Mouse (Mus musculus) midbrain, postnatal 0 days (tissue): ENCODE results near the gene Srgap2. TPM values are rescaled to one million over a fixed set of nuclear protein-coding genes. Genes with fewer than 3 reads are reported as not detected.
A peak's percentile ranks its signal among the peaks of the same experiment; 100 is the strongest.

Source experiments
- ATAC-seq: fragments of 200-750 bp; cut with Nextera tagmentation; 2 replicates; pipeline ENCODE4 v1.8.0; 2017; ENCODE audit warnings: moderate number of reproducible peaks, mild to moderate bottlenecking, moderate TSS enrichment, moderate library complexity; ENCODE audit not compliant: low FRiP score
- DNase-seq: peaks from one replicate; pipeline ENCODE4 v3.0.0-alpha.2; 2015; ENCODE audit warnings: low spot score
- H3K27ac ChIP-seq: fragments of 300-500 bp; sonication (generic); 2 replicates; pipeline ENCODE4 v1.5.1; 2014; ENCODE audit warnings: low read depth, mild to moderate bottlenecking, low read length, mixed read lengths
- H3K27me3 ChIP-seq: fragments of 300-500 bp; sonication (generic); 2 replicates; pipeline ENCODE4 v1.6.1; 2014; ENCODE audit warnings: low read length, control low read depth, mixed read lengths; ENCODE audit not compliant: insufficient read depth
- H3K36me3 ChIP-seq: fragments of 300-500 bp; sonication (generic); 2 replicates; pipeline ENCODE4 v1.6.1; 2014; ENCODE audit warnings: low read length, control low read depth, mixed read lengths; ENCODE audit not compliant: insufficient read depth
- H3K4me1 ChIP-seq: fragments of 300-500 bp; sonication (generic); 2 replicates; pipeline ENCODE4 v1.6.1; 2014; ENCODE audit warnings: mild to moderate bottlenecking, control low read depth, antibody characterized with exemption, low read length, mixed read lengths; ENCODE audit not compliant: insufficient read depth
- H3K4me2 ChIP-seq: fragments of 300-500 bp; sonication (generic); 2 replicates; pipeline ENCODE4 v1.6.1; 2014; ENCODE audit warnings: low read depth, mild to moderate bottlenecking, low read length, mixed read lengths; ENCODE audit not compliant: poor library complexity, severe bottlenecking
- H3K4me3 ChIP-seq: fragments of 300-500 bp; sonication (generic); 2 replicates; pipeline ENCODE4 v1.5.1; 2014; ENCODE audit warnings: low read depth, mild to moderate bottlenecking, low read length, moderate library complexity
- H3K9ac ChIP-seq: fragments of 300-500 bp; sonication (generic); replicated peaks from 2 replicates; pipeline ENCODE4 v1.6.1; 2014; ENCODE audit warnings: mild to moderate bottlenecking, low read length, moderate library complexity, mixed read lengths; ENCODE audit not compliant: poor library complexity, severe bottlenecking
- H3K9me3 ChIP-seq: fragments of 300-500 bp; sonication (generic); 2 replicates; pipeline ENCODE4 v1.6.1; 2016; ENCODE audit warnings: low read length, control low read depth
- CTCF ChIP-seq: IDR thresholded peaks from 2 replicates; pipeline ENCODE4 v1.5.1; 2016; ENCODE audit warnings: antibody characterized with exemption, mild to moderate bottlenecking
- WGBS: fragments of 180-500 bp; shearing (Covaris S2); extraction: QIAGEN DNeasy Blood & Tissue Kit; methylation state at CpG from one replicate; pipeline ENCODE4 v1.1.7; 2014; 5-methylcytosine and 5-hydroxymethylcytosine counted together
- polyA plus RNA-seq: library from polyadenylated mRNA; unstranded; fragments of >200 nt; fragmentation: Nextera tagmentation; extraction: Ambion mirVana; gene quantifications from 2 replicates; pipeline ENCODE4 v1.2.1, GENCODE M21; 2015
- total RNA-seq: library from RNA; depleted of rRNA; stranded (reverse); fragments of >200 nt; gene quantifications from 2 replicates; pipeline ENCODE4 v1.2.3, GENCODE M21; 2014

The Srgap2 gene
- total and polyA plus RNA-seq, 2 experiments from 2014 or later, result 26.9 to 76.1 TPM

DNA sequence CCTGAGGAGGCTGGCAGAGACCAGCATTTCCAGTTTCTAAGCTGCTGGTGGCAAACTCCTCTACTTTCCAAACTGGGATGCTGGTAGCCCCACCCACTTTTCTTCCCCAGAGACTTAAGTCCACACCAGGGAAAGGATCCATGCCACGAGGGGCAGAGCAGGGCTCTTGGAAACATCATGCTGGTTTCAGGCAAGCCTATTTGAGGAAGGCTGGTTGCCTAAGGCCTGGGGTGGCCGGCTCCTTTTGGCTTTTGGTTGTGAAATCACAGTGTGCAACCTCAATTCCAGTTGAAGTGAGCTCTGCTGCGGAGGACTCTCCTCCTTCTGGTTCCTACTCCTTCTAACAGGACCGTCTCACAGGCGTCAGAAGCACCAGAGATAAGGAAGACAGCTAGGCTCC, 240.3 kb downstream of the Srgap2 start:
- H3K27me3 ChIP-seq, result no peaks in the 10 kb centered on the region
- no peak for DNase-seq
- 80% methylated on average over 5 of the region's 5 CpGs for WGBS
- no peak overlapping the region for H3K4me3 ChIP-seq
- peaks cover 25% of the 10 kb centered on the region for H3K36me3 ChIP-seq
- H3K27ac ChIP-seq, result no peak overlapping the region; the same call in 1 of the 2 replicates
- H3K4me2 ChIP-seq, result no peak overlapping the region
- no peak overlapping the region for H3K9ac ChIP-seq
- H3K9me3 ChIP-seq, result no peaks in the 10 kb centered on the region
- H3K4me1 ChIP-seq, result no peaks in the 10 kb centered on the region
- TF ChIP-seq CTCF, result no peak
- no peak for ATAC-seq

DNA sequence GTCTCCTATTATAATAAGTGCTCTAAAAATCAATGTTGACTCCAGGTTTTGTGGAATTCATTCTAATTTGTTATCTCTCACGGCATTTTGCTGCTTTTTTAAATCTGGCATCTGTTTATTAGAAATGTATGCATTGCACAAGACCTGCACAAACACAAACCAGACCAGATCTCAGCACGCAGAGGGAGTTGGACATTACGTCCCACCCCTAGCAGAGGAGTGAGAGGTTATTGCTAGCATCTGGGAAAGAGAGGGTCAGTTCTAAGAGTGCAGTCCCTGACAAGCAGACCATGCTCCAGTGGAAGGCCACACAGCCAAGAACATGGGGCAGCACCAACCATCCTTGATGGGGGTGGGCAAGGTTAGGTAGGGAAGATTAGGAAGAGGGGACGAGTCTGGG, 242.5 kb downstream of the Srgap2 start:
- whole genome bisulfite sequencing, result 87% methylated on average over 4 of the region's 4 CpGs
- DNase-seq (no peak), ATAC-seq (no peak)
- H3K9ac ChIP-seq, result no peak overlapping the region
- no peak overlapping the region for H3K4me3 ChIP-seq
- H3K4me2 ChIP-seq, result no peak overlapping the region
- TF ChIP-seq CTCF, result no peak
- no peaks in the 10 kb centered on the region for H3K9me3 ChIP-seq
- no peaks in the 10 kb centered on the region for H3K4me1 ChIP-seq
- H3K36me3 ChIP-seq, result peaks cover 19% of the 10 kb centered on the region
- H3K27me3 ChIP-seq, result no peaks in the 10 kb centered on the region
- no peak overlapping the region for H3K27ac ChIP-seq

DNA sequence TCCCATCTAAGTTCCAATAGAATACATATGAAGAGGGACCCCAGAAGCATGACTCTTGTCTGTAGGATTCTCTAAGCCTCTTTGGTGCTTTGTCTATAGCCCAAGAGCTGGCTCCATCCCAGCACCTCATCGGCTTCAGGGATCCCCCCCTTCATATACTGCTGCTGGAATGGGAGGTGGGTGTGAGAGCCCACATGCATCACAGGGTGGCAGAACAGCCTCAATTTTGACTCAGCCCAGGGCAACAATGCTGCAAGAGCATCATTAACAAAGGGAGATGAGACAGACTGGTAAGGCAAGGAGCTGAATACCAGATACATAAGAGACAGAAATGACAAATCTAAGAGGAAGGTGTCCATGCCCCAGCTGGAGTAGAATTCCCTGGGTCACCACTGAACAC, 243.0 kb downstream of the Srgap2 start:
- TF ChIP-seq CTCF, result peak; percentile 53
- Histone ChIP-seq H3K27ac (no peak overlapping the region), H3K4me2 (no peak overlapping the region)

DNA sequence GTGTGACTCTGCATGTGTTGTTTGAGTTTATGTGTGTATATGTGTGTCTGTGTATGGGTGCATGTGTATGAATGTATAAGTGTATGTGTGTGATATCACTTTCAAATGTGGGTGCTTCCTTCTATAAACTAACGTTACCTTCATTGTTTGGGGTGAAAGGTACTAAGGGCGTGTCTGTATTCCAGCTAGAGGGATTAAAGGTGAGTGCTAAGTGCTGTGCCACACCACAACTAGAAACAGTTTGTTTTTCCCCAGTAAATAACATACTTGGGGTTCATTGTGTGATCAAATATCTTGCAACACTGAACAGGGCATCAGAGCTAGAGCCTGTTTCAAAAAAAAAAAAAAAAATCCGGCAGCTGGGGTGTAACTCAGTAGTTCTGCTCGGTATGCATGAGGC, 245.4 kb downstream of the Srgap2 start:
- ATAC-seq (no peak), DNase-seq (no peak)
- TF ChIP-seq CTCF, result no peak
- no peaks in the 10 kb centered on the region for H3K9me3 ChIP-seq
- peaks cover under 1% of the 10 kb centered on the region for H3K36me3 ChIP-seq
- no peak overlapping the region for H3K4me3 ChIP-seq
- H3K9ac ChIP-seq, result no peak overlapping the region
- WGBS, result 57% methylated on average over 4 of the region's 4 CpGs
- no peak overlapping the region for H3K4me2 ChIP-seq
- no peaks in the 10 kb centered on the region for H3K4me1 ChIP-seq
- H3K27me3 ChIP-seq, result no peaks in the 10 kb centered on the region
- no peak overlapping the region for H3K27ac ChIP-seq

More for the DNA sequence above, 243.0 kb downstream of the Srgap2 start:
- Histone ChIP-seq H3K27me3 (no peaks in the 10 kb centered on the region), H3K4me1 (no peaks in the 10 kb centered on the region), H3K9me3 (no peaks in the 10 kb centered on the region), H3K36me3 (peaks cover 16% of the 10 kb centered on the region), H3K9ac (no peak overlapping the region), H3K4me3 (no peak overlapping the region)
- 38% methylated on average over 1 of the region's 1 CpGs for WGBS
- DNase-seq (peak; percentile 24), ATAC-seq (peak; percentile 38; the same call in 1 of the 2 replicates)

DNA sequence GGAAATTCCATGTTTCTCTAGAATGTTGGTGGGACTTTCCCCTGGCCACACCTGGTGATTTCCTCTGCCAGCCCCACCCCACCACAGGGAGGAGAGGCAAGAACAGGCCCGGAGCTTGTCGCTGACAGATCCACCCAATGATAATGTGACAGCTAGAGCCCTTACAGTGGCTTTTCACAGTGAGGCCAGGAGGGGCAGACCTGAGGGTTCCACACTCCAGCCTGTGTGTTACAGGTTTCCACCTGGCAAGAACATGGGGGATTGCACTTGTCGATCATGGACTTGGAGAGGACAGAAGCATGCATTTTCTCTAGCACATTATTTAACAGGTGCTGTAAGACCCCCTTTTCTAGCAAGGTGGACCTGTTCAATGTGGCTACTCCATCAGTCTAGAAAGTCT, 246.9 kb downstream of the Srgap2 start:
- no peak overlapping the region for H3K4me3 ChIP-seq
- no peaks in the 10 kb centered on the region for H3K4me1 ChIP-seq
- no peak for ATAC-seq
- no peak overlapping the region for H3K9ac ChIP-seq
- no peak overlapping the region for H3K27ac ChIP-seq
- no peaks in the 10 kb centered on the region for H3K27me3 ChIP-seq
- 66% methylated on average over 3 of the region's 3 CpGs for WGBS
- TF ChIP-seq CTCF, result peak; percentile 28; the same call in 1 of the 2 replicates
- no peak overlapping the region for H3K4me2 ChIP-seq
- H3K9me3 ChIP-seq, result no peaks in the 10 kb centered on the region
- no peaks in the 10 kb centered on the region for H3K36me3 ChIP-seq
- DNase-seq, result no peak

DNA sequence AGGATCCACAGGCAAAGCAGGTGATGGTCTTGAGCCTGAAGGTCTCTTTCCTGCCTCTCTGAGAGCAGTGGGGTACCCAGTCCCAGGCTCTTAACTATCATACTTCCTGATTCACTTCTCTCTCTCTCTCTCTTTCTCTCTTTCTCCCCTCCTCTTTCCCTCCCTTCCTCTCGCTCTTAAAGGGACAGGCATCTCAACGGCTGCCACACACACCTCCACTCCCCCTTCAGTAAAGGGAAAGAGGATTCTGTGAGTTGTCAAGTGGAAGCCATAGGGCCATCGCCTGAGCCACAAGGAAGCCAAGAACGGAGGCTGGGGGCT, 247.7 kb downstream of the Srgap2 start, which contains the start of gene Ikbke:
Gene Ikbke (minus strand): TSS at position 151 of the 321 bp plus-strand sequence.
- Histone ChIP-seq H3K36me3 (no peaks in the 10 kb centered on the region), H3K9me3 (no peaks in the 10 kb centered on the region), H3K4me3 (no peak within 1 kb of the TSS), H3K27me3 (no peaks in the 10 kb centered on the region), H3K27ac (no peak within 1 kb of the TSS), H3K4me1 (no peaks in the 10 kb centered on the region), H3K9ac (no peak within 1 kb of the TSS), H3K4me2 (peak within 1 kb of the TSS; percentile 18; the same call in 1 of the 2 replicates)
- 53% methylated on average over 4 of the region's 4 CpGs for WGBS
- no peak for TF ChIP-seq CTCF
- ATAC-seq (no peak), DNase-seq (no peak)
